Mouse (Mus musculus) kidney, adult 18-20 months (tissue): ENCODE measurements around the gene Sh3glb2.
A peak's percentile ranks its signal among the peaks of the same experiment; 100 is the strongest.

Source experiments
- DNase-seq: peaks from one replicate; pipeline ENCODE4 v3.0.0; 2021

Sh3glb2 gene

GRCm38 (mm10) chr2:30379307-30379706, 20.2 kb upstream of the Sh3glb2 start:
- DNase-seq = no peak

GRCm38 (mm10) chr2:30377721-30378120, 18.6 kb upstream of the Sh3glb2 start:
- no peak for DNase-seq

- DNase-seq = no peak
Observed at GRCm38 (mm10) chr2:30375893-30376292, 16.8 kb upstream of the Sh3glb2 start.

- DNase-seq = no peak
Observed at GRCm38 (mm10) chr2:30372726-30373125, 13.6 kb upstream of the Sh3glb2 start.

- no peak for DNase-seq
Observed at GRCm38 (mm10) chr2:30371544-30371943, 12.4 kb upstream of the Sh3glb2 start.

GRCm38 (mm10) chr2:30366203-30366602, 7.1 kb upstream of the Sh3glb2 start:
- peak; percentile 25 for DNase-seq

GRCm38 (mm10) chr2:30365281-30366069, 6.3 kb upstream of the Sh3glb2 start:
- DNase-seq = peak; percentile 25

- peak; percentile 99 for DNase-seq
Observed at GRCm38 (mm10) chr2:30363773-30364650, 4.9 kb upstream of the Sh3glb2 start, which contains the start of gene Miga2. Gene Miga2, plus strand, starts transcription at chr2:30364233.

GRCm38 (mm10) chr2:30362865-30363264, 3.7 kb upstream of the Sh3glb2 start:
- DNase-seq = no peak

GRCm38 (mm10) chr2:30360626-30361025, 1.5 kb upstream of the Sh3glb2 start:
- DNase-seq = peak; percentile 31

- no peak for DNase-seq
Observed at GRCm38 (mm10) chr2:30357552-30358510, 1.3 kb downstream of the Sh3glb2 start.

- DNase-seq = no peak
Observed at GRCm38 (mm10) chr2:30356906-30357305, 2.2 kb downstream of the Sh3glb2 start.

- no peak for DNase-seq
Observed at GRCm38 (mm10) chr2:30356266-30356665, 2.9 kb downstream of the Sh3glb2 start.

- no peak for DNase-seq
Observed at GRCm38 (mm10) chr2:30355861-30356260, 3.3 kb downstream of the Sh3glb2 start.

- DNase-seq = no peak
Observed at GRCm38 (mm10) chr2:30351149-30351548, 8.0 kb downstream of the Sh3glb2 start.

GRCm38 (mm10) chr2:30349196-30349595, 9.9 kb downstream of the Sh3glb2 start:
- no peak for DNase-seq

- DNase-seq = no peak
Observed at GRCm38 (mm10) chr2:30345971-30346676, 13.0 kb downstream of the Sh3glb2 start.

GRCm38 (mm10) chr2:30343601-30344137, 15.5 kb downstream of the Sh3glb2 start:
- no peak for DNase-seq

GRCm38 (mm10) chr2:30342544-30342943, 16.6 kb downstream of the Sh3glb2 start:
- DNase-seq = no peak

GRCm38 (mm10) chr2:30342061-30342460, 17.1 kb downstream of the Sh3glb2 start:
- no peak for DNase-seq

- no peak for DNase-seq
Observed at GRCm38 (mm10) chr2:30337179-30337578, 22.0 kb downstream of the Sh3glb2 start.
